Mouse (Mus musculus) small intestine, adult 2 months (tissue): ENCODE data around the gene Slc1a2. TPM values are rescaled to one million over a fixed set of nuclear protein-coding genes. Genes with fewer than 3 reads are reported as not detected.

Experiments used
- H3K27ac ChIP-seq: fragments of 200-500 bp; 2 replicates; pipeline ENCODE4 v1.5.1; 2012; ENCODE audit warnings: low read depth, low read length, control low read depth, inconsistent platforms; ENCODE audit not compliant: insufficient read depth
- H3K27me3 ChIP-seq: fragments of 200-500 bp; 2 replicates; pipeline ENCODE4 v1.6.1; 2012; ENCODE audit warnings: mild to moderate bottlenecking, moderate library complexity, low read length, inconsistent platforms; ENCODE audit not compliant: control insufficient read depth, insufficient read depth
- H3K36me3 ChIP-seq: fragments of 200-500 bp; 2 replicates; pipeline ENCODE4 v1.6.1; 2012; ENCODE audit warnings: mild to moderate bottlenecking, low read length, control low read depth, inconsistent platforms; ENCODE audit not compliant: control insufficient read depth, insufficient read depth
- H3K4me1 ChIP-seq: fragments of 200-500 bp; 2 replicates; pipeline ENCODE4 v1.6.1; 2012; ENCODE audit warnings: low read length, inconsistent platforms, mixed read lengths; ENCODE audit not compliant: control insufficient read depth, insufficient read depth, insufficient read length
- H3K4me3 ChIP-seq: fragments of 200-500 bp; 2 replicates; pipeline ENCODE4 v1.5.1; 2012; ENCODE audit warnings: low read depth, mild to moderate bottlenecking, control low read depth, inconsistent platforms, low read length, moderate library complexity
- CTCF ChIP-seq: fragments of 200-500 bp; IDR thresholded peaks from 2 replicates; pipeline ENCODE4 v1.5.1; 2012; ENCODE audit warnings: low read depth, mild to moderate bottlenecking, control low read depth, inconsistent platforms, low read length, moderate library complexity, mixed read lengths; ENCODE audit not compliant: insufficient replicate concordance, insufficient read length; ENCODE audit errors: extremely low read depth
- POLR2A ChIP-seq: fragments of 200-500 bp; IDR thresholded peaks from 2 replicates; pipeline ENCODE4 v1.6.1; 2012; ENCODE audit warnings: low read depth, mild to moderate bottlenecking, control low read depth, inconsistent platforms, low read length, moderate library complexity
- WGBS: fragments of 180-500 bp; shearing (Covaris S2); methylation state at CpG from one replicate; pipeline ENCODE4 v1.1.7; 2018; 5-methylcytosine and 5-hydroxymethylcytosine counted together
- polyA plus RNA-seq: library from polyadenylated mRNA; depleted of rRNA; stranded (reverse); fragments of >200 nt; gene quantifications from 2 replicates; pipeline ENCODE4 v1.2.3, GENCODE M21; 2012

Slc1a2 gene
- polyA plus RNA-seq, 1 experiment: 0.25 TPM

DNA sequence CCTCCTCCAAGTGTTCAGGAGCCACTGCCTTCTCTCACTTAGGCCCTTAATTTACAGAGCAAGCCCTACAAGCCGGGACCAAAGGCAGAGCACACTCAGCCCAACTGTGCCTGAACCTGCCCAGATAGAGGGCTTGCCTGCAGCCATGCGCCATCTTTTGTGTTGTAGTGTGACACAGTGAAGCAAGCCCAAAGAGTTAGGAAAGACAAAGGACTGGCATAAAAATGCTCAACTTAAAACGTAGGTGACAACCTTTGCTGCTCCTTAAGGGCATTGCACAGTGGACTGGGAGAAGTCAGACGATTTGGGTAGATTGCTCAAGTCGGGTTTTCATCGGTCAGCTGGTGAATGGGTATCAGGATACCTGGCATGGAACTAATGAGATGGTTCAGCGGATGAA, 41.5 kb downstream of the Slc1a2 start:
- Histone ChIP-seq H3K36me3 (no peaks in the 10 kb centered on the region), H3K27me3 (no peaks in the 10 kb centered on the region), H3K4me1 (no peaks in the 10 kb centered on the region), H3K4me3 (no peak overlapping the region), H3K27ac (no peak overlapping the region)
- TF ChIP-seq CTCF (no peak), POLR2A (no peak)
- 93% methylated on average over 7 of the region's 7 CpGs for WGBS

DNA sequence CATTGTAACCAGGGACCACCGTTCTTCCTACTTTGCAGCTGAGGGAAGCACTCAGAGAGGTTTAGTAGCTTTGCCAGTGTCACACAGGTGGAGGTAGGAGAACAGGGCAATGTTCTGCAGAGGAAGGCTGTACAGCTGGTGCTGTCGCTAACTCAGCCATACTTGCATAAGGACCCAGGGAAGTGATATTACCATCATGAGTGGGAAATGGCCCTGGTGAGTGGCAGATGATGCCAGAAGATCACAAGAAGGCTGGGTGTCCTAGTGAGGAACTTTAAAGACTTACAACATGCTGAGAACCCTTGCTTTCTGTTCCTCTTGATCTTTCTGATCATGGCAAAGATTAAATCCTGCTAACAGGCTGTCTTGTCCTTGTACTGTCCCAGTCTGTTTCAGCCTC, 42.2 kb downstream of the Slc1a2 start:
- no peaks in the 10 kb centered on the region for H3K4me1 ChIP-seq
- H3K36me3 ChIP-seq: no peaks in the 10 kb centered on the region
- H3K4me3 ChIP-seq: no peak overlapping the region
- no peak overlapping the region for H3K27ac ChIP-seq
- TF ChIP-seq CTCF (no peak), POLR2A (no peak)
- WGBS: 85% methylated on average over 2 of the region's 2 CpGs
- no peaks in the 10 kb centered on the region for H3K27me3 ChIP-seq

- no peak overlapping the region for H3K4me3 ChIP-seq
- no peaks in the 10 kb centered on the region for H3K27me3 ChIP-seq
- WGBS: 61% methylated on average over 3 of the region's 3 CpGs
- H3K27ac ChIP-seq: no peak overlapping the region
- no peak for TF ChIP-seq POLR2A
- no peak for TF ChIP-seq CTCF
- no peaks in the 10 kb centered on the region for H3K36me3 ChIP-seq
- H3K4me1 ChIP-seq: no peaks in the 10 kb centered on the region
Observed at GRCm38 (mm10) chr2:102701382-102701781, 42.9 kb downstream of the Slc1a2 start.

- TF ChIP-seq POLR2A (no peak), CTCF (no peak)
- Histone ChIP-seq H3K27me3 (no peaks in the 10 kb centered on the region), H3K36me3 (no peaks in the 10 kb centered on the region), H3K4me1 (no peaks in the 10 kb centered on the region), H3K27ac (no peak overlapping the region), H3K4me3 (no peak overlapping the region)
- 84% methylated on average over 3 of the region's 3 CpGs for WGBS
Observed at GRCm38 (mm10) chr2:102703556-102703955, 45.1 kb downstream of the Slc1a2 start.

DNA sequence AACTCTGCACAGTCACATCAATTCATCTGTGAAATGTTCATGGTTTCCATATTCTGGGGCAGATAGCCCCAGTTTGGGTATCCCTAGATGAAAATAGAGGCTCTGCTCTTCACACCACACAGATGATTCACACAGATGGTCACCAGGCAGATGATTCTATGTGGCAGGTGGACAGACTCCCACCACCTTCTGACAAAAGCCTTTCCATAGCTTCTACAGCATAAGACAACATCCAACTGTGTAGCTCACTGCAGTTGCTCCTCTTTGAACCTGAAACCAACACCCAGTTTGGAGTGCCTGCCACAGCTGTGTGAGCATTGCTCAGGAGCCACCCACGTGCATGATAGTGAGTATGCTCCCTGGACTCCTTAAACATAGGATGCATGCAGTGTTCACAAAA, 46.3 kb downstream of the Slc1a2 start:
- no peak overlapping the region for H3K27ac ChIP-seq
- no peak for TF ChIP-seq POLR2A
- TF ChIP-seq CTCF: no peak
- 61% methylated on average over 1 of the region's 1 CpGs for WGBS
- H3K27me3 ChIP-seq: no peaks in the 10 kb centered on the region
- no peak overlapping the region for H3K4me3 ChIP-seq
- H3K4me1 ChIP-seq: no peaks in the 10 kb centered on the region
- no peaks in the 10 kb centered on the region for H3K36me3 ChIP-seq

GRCm38 (mm10) chr2:102711511-102711910, 53.1 kb downstream of the Slc1a2 start:
- H3K27me3 ChIP-seq: no peaks in the 10 kb centered on the region
- no peak overlapping the region for H3K4me3 ChIP-seq
- WGBS: 34% methylated on average over 5 of the region's 5 CpGs
- no peak for TF ChIP-seq CTCF
- TF ChIP-seq POLR2A: no peak
- H3K36me3 ChIP-seq: no peaks in the 10 kb centered on the region
- no peak overlapping the region for H3K27ac ChIP-seq
- H3K4me1 ChIP-seq: no peaks in the 10 kb centered on the region

DNA sequence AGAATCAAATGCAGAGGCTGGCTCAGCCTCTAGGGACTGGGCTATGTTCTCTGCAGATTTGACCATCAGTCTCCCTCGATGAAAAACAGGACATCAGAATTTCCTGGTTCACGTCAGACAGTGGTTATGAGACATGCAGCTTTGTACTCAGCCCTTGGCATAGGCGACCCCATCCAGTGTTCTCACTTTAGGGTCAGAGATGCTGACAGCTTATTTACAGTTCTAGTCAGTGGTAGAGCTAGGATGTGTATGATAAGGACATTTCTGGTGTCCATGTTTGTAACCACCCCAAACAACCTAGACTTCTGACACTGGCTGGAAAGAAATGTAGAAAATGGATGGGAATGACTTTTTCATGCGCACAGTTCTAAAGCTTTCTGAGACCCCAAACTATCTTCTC, 53.6 kb downstream of the Slc1a2 start:
- H3K27me3 ChIP-seq: no peaks in the 10 kb centered on the region
- H3K27ac ChIP-seq: no peak overlapping the region
- no peak overlapping the region for H3K4me3 ChIP-seq
- H3K36me3 ChIP-seq: no peaks in the 10 kb centered on the region
- H3K4me1 ChIP-seq: no peaks in the 10 kb centered on the region
- TF ChIP-seq CTCF: no peak
- 72% methylated on average over 4 of the region's 4 CpGs for WGBS

- 78% methylated on average over 7 of the region's 7 CpGs for WGBS
- no peaks in the 10 kb centered on the region for H3K27me3 ChIP-seq
- TF ChIP-seq POLR2A: no peak
- TF ChIP-seq CTCF: no peak
- no peaks in the 10 kb centered on the region for H3K36me3 ChIP-seq
- no peak overlapping the region for H3K4me3 ChIP-seq
- no peaks in the 10 kb centered on the region for H3K4me1 ChIP-seq
- H3K27ac ChIP-seq: no peak overlapping the region
Observed at GRCm38 (mm10) chr2:102712678-102713628, 54.5 kb downstream of the Slc1a2 start.
